Mouse (Mus musculus) kidney, adult 2 months (tissue): ENCODE data around the gene Slit3.

Experiments used
- CTCF ChIP-seq: fragments of 200-500 bp; conservative IDR thresholded peaks from 2 replicates; pipeline ENCODE4 v1.5.1; 2011; ENCODE audit warnings: low read depth, mild to moderate bottlenecking, control low read depth, low read length, moderate library complexity, mixed read lengths; ENCODE audit not compliant: insufficient read depth, insufficient read length
- POLR2A ChIP-seq: fragments of 200-500 bp; IDR thresholded peaks from one replicate; pipeline ENCODE4 v1.6.1; 2011; ENCODE audit warnings: low read depth, low read length, control low read depth

- TF ChIP-seq POLR2A (no peak), CTCF (no peak)
Measured at GRCm38 (mm10) chr11:35454191-35454725, 333.2 kb downstream of the Slit3 start.
